Mouse (Mus musculus) stomach, postnatal 0 days (tissue): ENCODE measurements around the gene Hacd2. TPM values are rescaled to one million over a fixed set of nuclear protein-coding genes. Genes with fewer than 3 reads are reported as not detected.

ENCODE experiments used
- ATAC-seq: fragments of 200-750 bp; cut with Nextera tagmentation; 2 replicates; pipeline ENCODE4 v1.8.0; 2017; ENCODE audit not compliant: low FRiP score, low TSS enrichment
- DNase-seq: peaks from one replicate; pipeline ENCODE4 v3.0.0-alpha.2; 2016; ENCODE audit warnings: low spot score
- H3K27ac ChIP-seq: fragments of 300-500 bp; sonication (generic); replicated peaks from 2 replicates; pipeline ENCODE4 v1.5.1; 2014; ENCODE audit warnings: mild to moderate bottlenecking, control low read depth
- H3K27me3 ChIP-seq: fragments of 300-500 bp; sonication (generic); 2 replicates; pipeline ENCODE4 v1.6.1; 2014; ENCODE audit warnings: low read length; ENCODE audit not compliant: control insufficient read depth, insufficient read depth
- H3K36me3 ChIP-seq: fragments of 300-500 bp; sonication (generic); 2 replicates; pipeline ENCODE4 v1.6.1; 2014; ENCODE audit warnings: low read length, mixed read lengths; ENCODE audit not compliant: control insufficient read depth, insufficient read depth
- H3K4me1 ChIP-seq: fragments of 300-500 bp; sonication (generic); replicated peaks from 2 replicates; pipeline ENCODE4 v1.6.1; 2014; ENCODE audit warnings: antibody characterized with exemption; ENCODE audit not compliant: control insufficient read depth, insufficient read depth
- H3K4me2 ChIP-seq: fragments of 300-500 bp; sonication (generic); replicated peaks from 2 replicates; pipeline ENCODE4 v1.6.1; 2014; ENCODE audit warnings: low read depth, mild to moderate bottlenecking, control low read depth, moderate library complexity
- H3K4me3 ChIP-seq: fragments of 300-500 bp; sonication (generic); 2 replicates; pipeline ENCODE4 v1.5.1; 2014; ENCODE audit warnings: low read depth, low read length, control low read depth
- H3K9ac ChIP-seq: fragments of 300-500 bp; sonication (generic); 2 replicates; pipeline ENCODE4 v1.6.1; 2014; ENCODE audit warnings: mild to moderate bottlenecking, low read length, control low read depth, mixed read lengths
- H3K9me3 ChIP-seq: fragments of 300-500 bp; sonication (generic); 2 replicates; pipeline ENCODE4 v1.6.1; 2016; ENCODE audit warnings: low read length; ENCODE audit not compliant: control insufficient read depth
- CTCF ChIP-seq: IDR thresholded peaks from 2 replicates; pipeline ENCODE4 v1.5.1; 2016; ENCODE audit warnings: antibody characterized with exemption, low read depth, mild to moderate bottlenecking, moderate library complexity
- EP300 ChIP-seq: optimal IDR thresholded peaks from 2 replicates; pipeline ENCODE3; 2016; ENCODE audit warnings: antibody characterized with exemption
- WGBS: fragments of 180-500 bp; shearing (Covaris S2); extraction: QIAGEN DNeasy Blood & Tissue Kit; methylation state at CpG from one replicate; pipeline ENCODE4 v1.1.7; 2014; 5-methylcytosine and 5-hydroxymethylcytosine counted together
- polyA plus RNA-seq: library from polyadenylated mRNA; unstranded; fragments of >200 nt; fragmentation: Nextera tagmentation; extraction: Ambion mirVana; gene quantifications from 2 replicates; pipeline ENCODE4 v1.2.1, GENCODE M21; 2015

Hacd2 gene
- polyA plus RNA-seq, 1 experiment from 2014 or later: 99.6 TPM

DNA sequence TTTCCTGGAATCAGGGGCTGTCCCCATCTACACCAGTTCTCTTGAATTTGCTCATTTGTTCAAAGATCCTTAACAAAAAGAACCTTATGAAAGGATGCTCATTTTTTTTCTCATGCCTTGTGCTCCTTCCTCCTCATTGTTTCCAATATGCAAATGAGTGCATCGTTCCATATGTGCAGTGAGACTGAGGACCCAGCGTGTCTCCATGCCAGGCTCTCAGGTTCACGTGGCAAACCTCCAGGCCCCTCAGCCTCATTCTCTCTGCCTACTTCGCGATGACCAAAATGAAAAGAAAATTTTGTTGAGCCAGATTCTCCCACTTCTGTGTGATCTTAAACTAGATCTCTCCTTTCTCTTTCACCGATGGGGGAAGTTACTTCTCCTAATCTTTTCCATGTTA, 117.2 kb downstream of the Hacd2 start:
- Histone ChIP-seq H3K4me3 (no peak overlapping the region), H3K9ac (no peak overlapping the region), H3K9me3 (no peaks in the 10 kb centered on the region), H3K27ac (no peak overlapping the region), H3K4me2 (no peak overlapping the region), H3K4me1 (0 out of 2 replicates have a peak, but pooled peaks cover 2% of the 10 kb centered on the region), H3K36me3 (no peaks in the 10 kb centered on the region), H3K27me3 (no peaks in the 10 kb centered on the region)
- WGBS: 72% methylated on average over 6 of the region's 6 CpGs
- ATAC-seq (no peak), DNase-seq (no peak)
- TF ChIP-seq CTCF (no peak), EP300 (no peak)

DNA sequence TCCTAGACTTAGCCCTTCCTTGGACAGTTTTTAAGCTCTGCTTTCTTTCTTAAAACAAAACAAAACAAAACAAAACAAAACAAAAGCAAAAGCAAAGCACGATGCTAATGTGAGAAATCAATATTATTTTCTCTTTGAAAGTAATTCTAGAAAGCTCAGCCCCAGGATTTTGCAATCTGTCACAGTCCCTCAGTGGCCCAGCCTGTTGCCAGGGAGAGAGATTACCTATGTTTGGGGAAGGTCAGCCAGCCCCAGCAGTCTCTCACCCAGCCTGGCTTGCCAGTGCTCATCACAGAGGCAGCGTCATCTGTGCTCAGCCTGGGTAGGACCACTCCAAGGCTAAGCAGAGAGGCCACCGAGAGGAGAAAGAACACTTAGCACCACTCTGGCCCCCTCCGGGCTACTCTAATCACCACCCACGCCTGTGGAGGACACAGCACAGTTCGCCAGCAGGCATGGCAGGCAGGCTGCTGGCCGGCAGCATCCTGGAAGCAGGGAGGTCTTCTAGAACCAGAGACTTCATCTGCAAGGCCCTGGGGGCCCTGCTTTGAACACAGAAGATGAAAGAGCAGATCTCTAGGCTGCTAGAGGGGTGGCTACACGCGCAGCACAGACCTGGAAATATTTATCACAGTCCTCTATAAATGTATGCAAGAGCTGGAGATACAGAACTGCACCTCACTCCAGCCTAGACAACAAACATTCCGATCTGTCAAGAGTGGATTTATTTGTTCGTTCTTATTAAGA, 117.8 kb downstream of the Hacd2 start:
- TF ChIP-seq EP300 (no peak), CTCF (no peak)
- Histone ChIP-seq H3K9me3 (no peaks in the 10 kb centered on the region), H3K9ac (0 out of 2 replicates have a peak overlapping the region, but pooled peaks have one; percentile 13), H3K27me3 (no peaks in the 10 kb centered on the region), H3K4me3 (no peak overlapping the region), H3K4me1 (0 out of 2 replicates have a peak, but pooled peaks cover 2% of the 10 kb centered on the region), H3K27ac (peak overlapping the region; percentile 74), H3K4me2 (peak overlapping the region; percentile 21), H3K36me3 (no peaks in the 10 kb centered on the region)
- DNase-seq (no peak), ATAC-seq (peak; percentile 35; the same call in 1 of the 2 replicates)
- 20% methylated on average over 11 of the region's 11 CpGs for WGBS

DNA sequence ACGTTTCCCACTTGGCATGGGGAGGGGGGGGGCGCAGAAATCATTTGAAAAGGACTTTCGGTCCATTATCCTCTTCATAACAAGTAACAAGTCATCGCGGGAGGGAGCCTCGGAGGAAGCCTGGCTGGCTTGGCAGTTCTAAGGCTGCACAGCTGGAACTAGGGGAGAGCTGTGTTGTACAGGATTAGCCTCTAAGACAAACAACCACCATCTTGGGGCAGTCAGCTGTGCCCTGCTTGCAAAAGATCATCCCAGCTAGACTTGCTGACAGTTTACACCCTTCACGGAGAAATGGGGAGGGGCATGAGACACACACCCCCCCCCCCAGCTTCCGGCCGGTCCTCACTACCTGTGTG, 118.4 kb downstream of the Hacd2 start:
- DNase-seq: no peak
- no peak; the same call in 1 of the 2 replicates for ATAC-seq
- H3K4me1 ChIP-seq: 0 out of 2 replicates have a peak, but pooled peaks cover 2% of the 10 kb centered on the region
- WGBS: 23% methylated on average over 9 of the region's 9 CpGs
- no peaks in the 10 kb centered on the region for H3K9me3 ChIP-seq
- no peak for TF ChIP-seq CTCF
- TF ChIP-seq EP300: no peak
- H3K4me2 ChIP-seq: peak overlapping the region; percentile 21
- H3K27me3 ChIP-seq: no peaks in the 10 kb centered on the region
- H3K36me3 ChIP-seq: no peaks in the 10 kb centered on the region
- H3K9ac ChIP-seq: 0 out of 2 replicates have a peak overlapping the region, but pooled peaks have one; percentile 13
- H3K4me3 ChIP-seq: no peak overlapping the region
- no peak overlapping the region; the same call in 1 of the 2 replicates for H3K27ac ChIP-seq

DNA sequence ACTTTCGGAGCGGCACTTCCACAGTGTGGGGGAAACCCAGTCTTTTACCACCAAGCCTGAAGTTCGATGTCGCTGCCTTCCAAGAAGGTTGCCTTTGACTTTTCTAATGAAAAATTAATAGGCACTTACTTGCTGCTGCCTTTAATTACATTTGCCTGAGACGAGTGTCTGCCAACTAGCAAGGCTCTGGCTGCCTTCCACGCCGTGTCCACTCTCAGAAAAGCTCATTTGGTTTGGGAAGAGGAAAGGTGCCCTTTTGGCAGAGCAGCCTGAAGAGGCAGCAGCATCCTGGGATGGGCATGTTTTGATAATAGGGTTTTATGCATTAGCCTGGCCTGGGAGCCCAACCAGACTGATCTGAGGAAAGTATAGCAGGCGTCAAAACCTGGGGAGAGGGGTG, 119.6 kb downstream of the Hacd2 start:
- Histone ChIP-seq H3K4me3 (no peak overlapping the region), H3K27me3 (no peaks in the 10 kb centered on the region), H3K9ac (no peak overlapping the region), H3K27ac (no peak overlapping the region), H3K4me2 (no peak overlapping the region), H3K4me1 (0 out of 2 replicates have a peak, but pooled peaks cover 2% of the 10 kb centered on the region), H3K36me3 (no peaks in the 10 kb centered on the region), H3K9me3 (no peaks in the 10 kb centered on the region)
- no peak for DNase-seq
- TF ChIP-seq EP300: no peak
- TF ChIP-seq CTCF: no peak
- ATAC-seq: no peak
- WGBS: 71% methylated on average over 8 of the region's 8 CpGs

DNA sequence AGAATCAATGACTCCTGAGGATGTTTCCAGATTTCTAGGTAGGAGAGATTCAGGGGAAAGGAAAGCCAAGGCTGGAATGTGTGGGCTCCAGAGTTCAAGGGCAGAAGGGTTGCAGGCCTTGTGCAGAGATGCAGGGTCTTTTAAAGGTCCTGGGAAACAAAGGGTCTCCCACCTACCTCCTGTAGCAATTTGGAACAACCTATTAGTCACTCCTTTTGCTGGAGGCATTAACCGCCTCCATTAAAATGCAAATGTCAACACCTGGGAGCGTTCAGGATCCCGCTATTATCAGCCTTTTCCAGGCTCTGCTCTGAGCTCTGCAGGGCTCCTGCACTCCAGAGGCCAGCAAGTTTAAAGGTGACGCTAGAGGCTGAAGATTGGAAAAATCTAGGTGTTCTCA, 123.9 kb downstream of the Hacd2 start:
- H3K4me2 ChIP-seq: no peak overlapping the region
- no peaks in the 10 kb centered on the region for H3K27me3 ChIP-seq
- H3K36me3 ChIP-seq: no peaks in the 10 kb centered on the region
- no peak overlapping the region for H3K9ac ChIP-seq
- H3K27ac ChIP-seq: no peak overlapping the region
- no peak for TF ChIP-seq CTCF
- no peak for TF ChIP-seq EP300
- WGBS: 28% methylated on average over 4 of the region's 4 CpGs
- no peaks in the 10 kb centered on the region for H3K9me3 ChIP-seq
- no peak overlapping the region for H3K4me3 ChIP-seq
- ATAC-seq (no peak), DNase-seq (no peak)
- H3K4me1 ChIP-seq: no peaks in the 10 kb centered on the region

DNA sequence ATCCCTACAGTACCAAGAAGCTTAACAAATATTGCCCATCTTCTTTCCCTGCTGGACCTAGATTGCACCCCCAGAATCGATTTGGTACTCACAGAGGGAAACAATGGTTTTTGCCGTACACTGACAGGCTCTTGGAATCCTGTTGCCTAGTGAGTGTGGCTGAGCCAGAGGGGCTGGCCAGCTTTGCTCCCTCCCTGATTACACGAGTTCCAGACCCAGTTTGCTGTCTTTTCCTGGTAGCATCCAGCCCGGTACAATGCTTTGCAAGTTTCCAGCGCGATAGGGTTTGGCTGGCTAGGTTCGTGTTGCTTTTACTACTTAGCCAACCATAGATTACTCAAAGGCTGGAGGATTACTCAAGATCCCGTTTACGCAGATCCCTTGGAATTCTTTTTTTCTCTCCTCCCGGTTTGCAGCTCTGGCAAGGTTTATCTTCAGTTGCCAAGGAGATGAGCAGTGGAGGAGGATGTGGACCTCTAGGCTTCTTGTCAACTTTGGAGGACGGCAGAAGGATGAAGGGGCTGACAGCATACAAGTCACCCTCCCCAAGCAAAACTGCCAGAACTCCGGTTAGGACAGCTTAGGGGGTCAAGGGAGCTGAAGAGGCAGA, 131.0 kb downstream of the Hacd2 start:
- Histone ChIP-seq H3K27me3 (no peaks in the 10 kb centered on the region; the same call in 1 of the 2 replicates), H3K4me3 (no peak overlapping the region), H3K36me3 (no peaks in the 10 kb centered on the region), H3K4me2 (no peak overlapping the region), H3K27ac (no peak overlapping the region), H3K9me3 (no peaks in the 10 kb centered on the region), H3K4me1 (peaks cover 5% of the 10 kb centered on the region; the same call in 1 of the 2 replicates), H3K9ac (no peak overlapping the region)
- WGBS: 7% methylated on average over 12 of the region's 12 CpGs
- TF ChIP-seq CTCF: no peak
- no peak for TF ChIP-seq EP300
- DNase-seq (no peak), ATAC-seq (no peak)
